Mouse (Mus musculus) adrenal gland, postnatal 25 days (tissue): Measurements from ENCODE around the gene Nudt17. TPM values are rescaled to one million over a fixed set of nuclear protein-coding genes. Genes with fewer than 3 reads are reported as not detected.
A peak's percentile ranks its signal among the peaks of the same experiment; 100 is the strongest.
"Not testable (repeated sequence)": the region's sequence is repeated elsewhere in the genome, so short reads cannot be mapped to it uniquely, and the experiment has no call there.

ENCODE experiments used
- DNase-seq: peaks from one replicate; pipeline ENCODE4 v3.0.0; 2021; ENCODE audit warnings: mixed read lengths
- total RNA-seq: library from RNA; stranded (reverse); gene quantifications from 2 replicates; pipeline ENCODE4 v1.2.3, GENCODE M21; 2021

Gene Nudt17
- total RNA-seq, 1 experiment from 2014 or later = 0.67 TPM

- peak; percentile 74 for DNase-seq
These were observed 38.5 kb downstream of the Nudt17 start, which contains the start of gene Ankrd35 for GRCm38 (mm10) chr3:96669727-96670468. TSS of gene Ankrd35 (plus strand) at chr3:96670131.

GRCm38 (mm10) chr3:96668424-96669067 is 39.8 kb downstream of the Nudt17 start:
- no peak for DNase-seq

GRCm38 (mm10) chr3:96667316-96667715 is 41.0 kb downstream of the Nudt17 start:
- DNase-seq = peak; percentile 32

GRCm38 (mm10) chr3:96666916-96667315 is 41.4 kb downstream of the Nudt17 start:
- DNase-seq = no peak

- not testable (repeated sequence) for DNase-seq
These were observed 42.5 kb downstream of the Nudt17 start for GRCm38 (mm10) chr3:96665732-96666363.

DNA sequence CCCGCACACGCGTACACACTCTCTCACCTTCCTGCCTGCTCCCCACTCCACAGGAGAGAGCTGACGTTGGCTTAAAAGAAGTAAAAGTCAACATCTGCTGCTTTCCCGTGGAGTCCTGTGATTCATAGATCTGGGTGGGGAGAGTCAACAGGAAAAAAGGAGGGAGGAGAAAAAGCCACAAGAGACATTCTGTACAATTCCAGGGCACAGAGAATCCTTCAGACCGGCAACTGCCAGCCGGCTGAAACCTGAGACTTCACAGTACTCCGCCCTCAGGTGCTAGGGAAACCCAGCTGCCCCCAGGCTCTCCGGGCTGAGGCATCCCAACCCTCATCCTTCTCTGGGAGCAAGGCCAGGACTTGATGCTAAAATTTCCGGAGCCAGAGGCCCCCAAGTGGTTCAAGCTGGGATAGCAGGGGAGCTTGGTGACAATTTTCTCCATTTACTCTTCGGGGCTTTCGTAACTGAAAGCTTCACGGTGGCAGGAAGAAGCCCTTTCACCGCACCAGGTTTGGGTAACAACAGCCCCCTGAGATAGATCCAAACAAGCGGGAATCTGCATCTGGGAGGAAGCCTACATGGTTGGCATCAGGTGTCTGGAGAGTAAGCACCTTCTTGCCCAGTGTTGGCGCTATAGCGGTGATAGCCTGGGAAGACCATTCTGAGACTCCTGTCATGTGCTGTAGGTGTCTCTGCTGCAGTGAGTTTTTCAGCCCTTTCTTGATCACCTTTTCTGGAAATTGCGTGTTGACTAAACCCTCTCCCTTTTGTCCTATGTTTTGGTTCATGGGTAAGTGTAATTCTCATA is 44.7 kb downstream of the Nudt17 start:
- DNase-seq = peak; percentile 74

GRCm38 (mm10) chr3:96662731-96663316 is 45.5 kb downstream of the Nudt17 start:
- DNase-seq = no peak

DNA sequence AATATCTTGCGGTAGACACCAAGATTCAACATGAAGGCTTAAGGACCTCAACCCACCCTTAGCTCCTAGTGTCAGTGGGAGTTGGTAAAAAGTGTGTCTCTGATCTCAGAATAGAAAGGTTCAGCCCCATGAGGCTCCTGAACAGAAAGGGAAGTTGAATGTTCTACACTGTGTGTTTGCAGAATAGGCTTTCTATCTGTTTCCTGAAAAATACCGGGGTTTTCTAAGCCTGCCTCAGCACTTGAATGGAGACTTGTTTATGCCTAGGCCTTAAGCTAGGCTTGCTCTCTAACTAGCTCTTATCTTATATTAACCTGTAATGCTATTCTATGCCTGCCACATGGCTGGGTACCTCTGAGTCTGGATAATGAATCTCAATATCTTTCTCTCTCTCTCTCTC is 47.5 kb downstream of the Nudt17 start:
- DNase-seq = no peak

Other genes with a start within 250 kb of the Nudt17 start
- not detected in 2 replicates for gene Hfe2, start 183.4 kb downstream of the Nudt17 start, total RNA-seq
- 421 and 586 TPM in 2 replicates for gene Txnip, start 150.6 kb downstream of the Nudt17 start, total RNA-seq
- not detected in 2 replicates for gene Gm16253, start 131.6 kb downstream of the Nudt17 start, total RNA-seq
- gene Polr3gl, start 114.4 kb downstream of the Nudt17 start, total RNA-seq = 37.7 and 44.9 TPM in 2 replicates
- gene Ankrd34a, start 111.9 kb downstream of the Nudt17 start, total RNA-seq = 0.71 and 0.97 TPM in 2 replicates
- gene Lix1l, start 107.4 kb downstream of the Nudt17 start, total RNA-seq = 32.9 and 50.0 TPM in 2 replicates
- 72.9 and 97.5 TPM in 2 replicates for gene Rbm8a, start 78.6 kb downstream of the Nudt17 start, total RNA-seq
- gene Pex11b, start 73.2 kb downstream of the Nudt17 start, total RNA-seq = 41.6 and 58.7 TPM in 2 replicates
- gene Gm42957, start 73.1 kb downstream of the Nudt17 start, total RNA-seq = 0.55 and 0.71 TPM in 2 replicates
- gene Itga10, start 63.0 kb downstream of the Nudt17 start, total RNA-seq = 1.9 and 2.0 TPM in 2 replicates
- gene Ankrd35, start 38.4 kb downstream of the Nudt17 start, total RNA-seq = 2.3 and 3.2 TPM in 2 replicates
- 27.6 and 33.1 TPM in 2 replicates for gene Pias3, start 12.2 kb downstream of the Nudt17 start, total RNA-seq
- gene Polr3c, start 19.1 kb upstream of the Nudt17 start, total RNA-seq = 27.5 and 32.4 TPM in 2 replicates
- 36.7 and 37.2 TPM in 2 replicates for gene Rnf115, start 19.1 kb upstream of the Nudt17 start, total RNA-seq
- 1.00 TPM in 1 of 2 replicates, not detected in the other for gene Pdzk1, start 120.7 kb upstream of the Nudt17 start, total RNA-seq
- gene Cd160, start 120.8 kb upstream of the Nudt17 start, total RNA-seq = not detected in 2 replicates
- 1.2 TPM in 2 replicates for gene Gja5, start 196.1 kb upstream of the Nudt17 start, total RNA-seq
- gene Gpr89, start 196.8 kb upstream of the Nudt17 start, total RNA-seq = 25.6 and 35.8 TPM in 2 replicates
- gene Gja8, start 217.5 kb upstream of the Nudt17 start, total RNA-seq = not detected in 2 replicates